Mouse (Mus musculus): ENCODE results near the gene Dohh. TPM values are rescaled to one million over a fixed set of nuclear protein-coding genes. Genes with fewer than 3 reads are reported as not detected.

Gene Dohh
- polyA plus RNA-seq, 1 experiment from 2014 or later, result 78.7 TPM

- no peak overlapping the region for H3K4me2 ChIP-seq (ENCODE audit: low read length)
These were observed 15.1 kb downstream of the Dohh start for GRCm38 (mm10) chr10:81399296-81399695.

GRCm38 (mm10) chr10:81399798-81400308 lies 15.6 kb downstream of the Dohh start:
- peaks cover 24% of the 10 kb centered on the region for H3K4me1 ChIP-seq (ENCODE audit: control insufficient read depth, insufficient read depth, low read length)
- H3K9me3 ChIP-seq (replicated peaks; ENCODE audit: control insufficient read depth, low read length), result no peaks in the 10 kb centered on the region
- 0 out of 2 replicates have a peak overlapping the region, but pooled peaks have one; percentile 75 for H3K27ac ChIP-seq (ENCODE audit: low read depth, low read length)
- H3K36me3 ChIP-seq (ENCODE audit: control insufficient read depth, insufficient read depth, low read length), result peaks cover 34% of the 10 kb centered on the region
- no peaks in the 10 kb centered on the region for H3K27me3 ChIP-seq (replicated peaks; ENCODE audit: control insufficient read depth, insufficient read depth, low read length)
- no peak for ATAC-seq
- H3K4me2 ChIP-seq (ENCODE audit: low read length), result peak overlapping the region; percentile 35; the same call in 1 of the 2 replicates
- 83% methylated on average over 18 of the region's 18 CpGs for WGBS
- no peak overlapping the region for H3K4me3 ChIP-seq (ENCODE audit: low read depth, low read length)
- H3K9ac ChIP-seq (ENCODE audit: low read length), result 0 out of 2 replicates have a peak overlapping the region, but pooled peaks have one; percentile 17
- no peak for DNase-seq (ENCODE audit: low spot score)

More at GRCm38 (mm10) chr10:81399296-81399695, 15.1 kb downstream of the Dohh start:
- H3K9ac ChIP-seq (ENCODE audit: low read length), result no peak overlapping the region
- H3K27ac ChIP-seq (ENCODE audit: low read depth, low read length), result no peak overlapping the region
- peaks cover 24% of the 10 kb centered on the region for H3K4me1 ChIP-seq (ENCODE audit: control insufficient read depth, insufficient read depth, low read length)
- no peaks in the 10 kb centered on the region for H3K9me3 ChIP-seq (replicated peaks; ENCODE audit: control insufficient read depth, low read length)
- H3K27me3 ChIP-seq (replicated peaks; ENCODE audit: control insufficient read depth, insufficient read depth, low read length), result no peaks in the 10 kb centered on the region
- DNase-seq (ENCODE audit: low spot score) (no peak), ATAC-seq (no peak)
- 66% methylated on average over 5 of the region's 5 CpGs for WGBS
- no peak overlapping the region for H3K4me3 ChIP-seq (ENCODE audit: low read depth, low read length)
- H3K36me3 ChIP-seq (ENCODE audit: control insufficient read depth, insufficient read depth, low read length), result peaks cover 28% of the 10 kb centered on the region

GRCm38 (mm10) chr10:81400371-81401204 lies 16.4 kb downstream of the Dohh start:
- Histone ChIP-seq H3K4me3 (ENCODE audit: low read depth, low read length) (no peak overlapping the region), H3K9me3 (replicated peaks; ENCODE audit: control insufficient read depth, low read length) (no peaks in the 10 kb centered on the region), H3K36me3 (ENCODE audit: control insufficient read depth, insufficient read depth, low read length) (peaks cover 35% of the 10 kb centered on the region), H3K4me1 (ENCODE audit: control insufficient read depth, insufficient read depth, low read length) (peaks cover 24% of the 10 kb centered on the region), H3K9ac (ENCODE audit: low read length) (peak overlapping the region; percentile 41), H3K27me3 (replicated peaks; ENCODE audit: control insufficient read depth, insufficient read depth, low read length) (no peaks in the 10 kb centered on the region), H3K4me2 (ENCODE audit: low read length) (peak overlapping the region; percentile 35), H3K27ac (ENCODE audit: low read depth, low read length) (peak overlapping the region; percentile 75)
- WGBS, result 49% methylated on average over 22 of the region's 22 CpGs
- ATAC-seq (no peak), DNase-seq (ENCODE audit: low spot score) (peak; percentile 46)

- no peaks in the 10 kb centered on the region for H3K27me3 ChIP-seq (replicated peaks; ENCODE audit: control insufficient read depth, insufficient read depth, low read length)
- no peak overlapping the region for H3K9ac ChIP-seq (ENCODE audit: low read length)
- peaks cover 35% of the 10 kb centered on the region for H3K36me3 ChIP-seq (ENCODE audit: control insufficient read depth, insufficient read depth, low read length)
- WGBS, result 31% methylated on average over 10 of the region's 10 CpGs
- peak overlapping the region; percentile 35; the same call in 1 of the 2 replicates for H3K4me2 ChIP-seq (ENCODE audit: low read length)
- H3K4me3 ChIP-seq (ENCODE audit: low read depth, low read length), result no peak overlapping the region
- H3K9me3 ChIP-seq (replicated peaks; ENCODE audit: control insufficient read depth, low read length), result no peaks in the 10 kb centered on the region
- peak; percentile 49 for DNase-seq (ENCODE audit: low spot score)
- ATAC-seq, result 0 out of 2 replicates have a peak, but pooled peaks have one; percentile 7
- H3K27ac ChIP-seq (ENCODE audit: low read depth, low read length), result peak overlapping the region; percentile 80
- peaks cover 24% of the 10 kb centered on the region for H3K4me1 ChIP-seq (ENCODE audit: control insufficient read depth, insufficient read depth, low read length)
These were observed 16.9 kb downstream of the Dohh start for GRCm38 (mm10) chr10:81401205-81401520.

DNA sequence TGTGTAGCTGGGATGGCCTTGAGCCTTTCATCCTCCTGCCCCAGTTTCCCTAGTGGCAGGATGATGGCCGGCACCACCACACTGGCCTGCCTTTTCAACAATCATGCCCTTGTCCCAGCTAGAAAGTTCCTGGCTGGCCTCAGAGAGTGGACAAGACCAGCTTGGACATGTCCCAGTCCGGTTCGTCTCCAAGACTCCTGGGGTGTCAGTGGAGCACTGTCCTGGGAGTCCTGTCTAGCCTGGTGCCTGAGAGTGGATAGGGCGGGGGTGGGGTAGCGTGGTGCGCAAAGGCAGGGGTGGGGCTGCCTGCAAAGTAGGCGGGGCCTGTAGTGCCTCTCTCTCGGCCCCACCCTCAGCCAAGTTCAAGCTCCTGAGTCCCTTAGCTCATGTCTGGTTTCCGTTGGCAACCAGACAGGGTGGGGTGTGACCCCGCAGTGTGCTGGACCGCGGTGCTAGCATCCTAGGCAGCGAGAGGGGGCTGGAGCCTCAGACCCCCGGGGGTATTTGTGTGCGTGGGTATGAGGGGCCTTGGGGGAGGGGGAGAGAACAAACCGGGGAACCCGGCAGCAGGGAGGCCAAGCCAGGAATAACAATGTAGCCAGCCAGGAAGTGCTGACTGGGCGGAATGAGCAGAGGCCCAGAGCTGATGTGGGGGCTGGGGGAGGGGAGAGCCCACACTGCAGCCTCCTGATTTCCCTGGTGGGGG lies 17.4 kb downstream of the Dohh start:
- peak overlapping the region; percentile 36 for H3K9ac ChIP-seq (ENCODE audit: low read length)
- H3K4me2 ChIP-seq (ENCODE audit: low read length), result peak overlapping the region; percentile 28; the same call in 1 of the 2 replicates
- no peaks in the 10 kb centered on the region for H3K9me3 ChIP-seq (replicated peaks; ENCODE audit: control insufficient read depth, low read length)
- H3K4me3 ChIP-seq (ENCODE audit: low read depth, low read length), result no peak overlapping the region
- peak overlapping the region; percentile 80 for H3K27ac ChIP-seq (ENCODE audit: low read depth, low read length)
- peak; percentile 80 for DNase-seq (ENCODE audit: low spot score)
- H3K27me3 ChIP-seq (replicated peaks; ENCODE audit: control insufficient read depth, insufficient read depth, low read length), result no peaks in the 10 kb centered on the region
- WGBS, result 7% methylated on average over 18 of the region's 18 CpGs
- peak; percentile 77 for ATAC-seq
- peaks cover 40% of the 10 kb centered on the region for H3K36me3 ChIP-seq (ENCODE audit: control insufficient read depth, insufficient read depth, low read length)
- H3K4me1 ChIP-seq (ENCODE audit: control insufficient read depth, insufficient read depth, low read length), result peaks cover 24% of the 10 kb centered on the region

DNA sequence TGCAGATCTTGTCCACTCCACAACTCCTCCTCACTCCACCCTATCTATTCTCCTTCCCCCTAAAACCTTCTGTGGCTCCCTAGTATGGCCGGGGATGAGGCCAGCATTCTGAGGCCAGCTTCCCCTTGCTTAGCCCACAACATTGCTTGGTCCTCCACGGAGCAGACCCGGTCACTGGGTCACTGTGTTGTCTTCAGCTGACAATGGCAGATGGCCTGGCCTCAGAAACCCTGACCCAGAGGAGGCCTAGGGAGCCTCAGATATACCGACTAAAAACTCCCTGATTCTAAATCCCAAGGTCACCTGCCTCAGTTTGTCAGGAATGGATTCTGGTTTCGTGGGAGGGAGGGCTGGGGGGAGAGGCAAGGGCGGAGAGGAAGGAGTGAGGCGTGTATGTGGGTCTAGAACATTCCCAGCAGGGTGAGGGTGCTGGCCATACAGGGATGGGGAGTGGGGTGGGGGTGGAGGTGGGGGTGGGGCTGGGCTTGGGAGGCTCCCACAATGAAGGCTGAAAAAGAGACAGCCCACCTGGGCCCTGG lies 18.1 kb downstream of the Dohh start:
- Histone ChIP-seq H3K4me3 (ENCODE audit: low read depth, low read length) (no peak overlapping the region), H3K9me3 (replicated peaks; ENCODE audit: control insufficient read depth, low read length) (no peaks in the 10 kb centered on the region), H3K27me3 (replicated peaks; ENCODE audit: control insufficient read depth, insufficient read depth, low read length) (no peaks in the 10 kb centered on the region), H3K4me2 (ENCODE audit: low read length) (peak overlapping the region; percentile 28; the same call in 1 of the 2 replicates), H3K4me1 (ENCODE audit: control insufficient read depth, insufficient read depth, low read length) (peaks cover 26% of the 10 kb centered on the region), H3K36me3 (ENCODE audit: control insufficient read depth, insufficient read depth, low read length) (peaks cover 46% of the 10 kb centered on the region), H3K9ac (ENCODE audit: low read length) (peak overlapping the region; percentile 36), H3K27ac (ENCODE audit: low read depth, low read length) (peak overlapping the region; percentile 80)
- WGBS, result 24% methylated on average over 7 of the region's 7 CpGs
- ATAC-seq, result no peak
- DNase-seq (ENCODE audit: low spot score), result no peak

- Histone ChIP-seq H3K27me3 (replicated peaks; ENCODE audit: control insufficient read depth, insufficient read depth, low read length) (0 out of 2 replicates have a peak, but pooled peaks cover 5% of the 10 kb centered on the region), H3K27ac (ENCODE audit: low read depth, low read length) (peak overlapping the region; percentile 80; the same call in 1 of the 2 replicates), H3K4me1 (ENCODE audit: control insufficient read depth, insufficient read depth, low read length) (peaks cover 34% of the 10 kb centered on the region), H3K9ac (ENCODE audit: low read length) (peak overlapping the region; percentile 29; the same call in 1 of the 2 replicates), H3K4me2 (ENCODE audit: low read length) (no peak overlapping the region), H3K9me3 (replicated peaks; ENCODE audit: control insufficient read depth, low read length) (no peaks in the 10 kb centered on the region), H3K36me3 (ENCODE audit: control insufficient read depth, insufficient read depth, low read length) (peaks cover 52% of the 10 kb centered on the region), H3K4me3 (ENCODE audit: low read depth, low read length) (no peak overlapping the region)
- 66% methylated on average over 10 of the region's 10 CpGs for WGBS
- no peak for ATAC-seq
- DNase-seq (ENCODE audit: low spot score), result no peak
These were observed 19.3 kb downstream of the Dohh start for GRCm38 (mm10) chr10:81403511-81403910.

GRCm38 (mm10) chr10:81404082-81404481 lies 19.9 kb downstream of the Dohh start:
- Histone ChIP-seq H3K4me1 (ENCODE audit: control insufficient read depth, insufficient read depth, low read length) (peaks cover 34% of the 10 kb centered on the region), H3K9ac (ENCODE audit: low read length) (no peak overlapping the region), H3K36me3 (ENCODE audit: control insufficient read depth, insufficient read depth, low read length) (peaks cover 52% of the 10 kb centered on the region), H3K9me3 (replicated peaks; ENCODE audit: control insufficient read depth, low read length) (no peaks in the 10 kb centered on the region), H3K4me2 (ENCODE audit: low read length) (no peak overlapping the region), H3K4me3 (ENCODE audit: low read depth, low read length) (no peak overlapping the region), H3K27me3 (replicated peaks; ENCODE audit: control insufficient read depth, insufficient read depth, low read length) (0 out of 2 replicates have a peak, but pooled peaks cover 5% of the 10 kb centered on the region), H3K27ac (ENCODE audit: low read depth, low read length) (no peak overlapping the region)
- DNase-seq (ENCODE audit: low spot score) (no peak), ATAC-seq (no peak)
- WGBS, result 18% methylated on average over 9 of the region's 9 CpGs
